Mouse (Mus musculus): ENCODE results near the gene Gss. TPM values are rescaled to one million over a fixed set of nuclear protein-coding genes. Genes with fewer than 3 reads are reported as not detected.

The Gss gene
- polyA plus RNA-seq, 1 experiment from 2014 or later, result 22.0 TPM

GRCm38 (mm10) chr2:155576656-155577055, 16.0 kb downstream of the Gss start:
- WGBS, result 59% methylated on average over 9 of the region's 9 CpGs
- no peak for TF ChIP-seq CTCF (IDR thresholded peaks at IDR 0.05; ENCODE audit: low read depth)
- Histone ChIP-seq H3K9ac (no peak overlapping the region), H3K27ac (ENCODE audit: low read depth) (no peak overlapping the region), H3K36me3 (ENCODE audit: insufficient read depth) (no peaks in the 10 kb centered on the region), H3K27me3 (ENCODE audit: insufficient read depth, low read length) (no peaks in the 10 kb centered on the region), H3K4me2 (no peak overlapping the region), H3K4me1 (ENCODE audit: insufficient read depth) (no peaks in the 10 kb centered on the region), H3K9me3 (ENCODE audit: low read depth, low read length) (no peaks in the 10 kb centered on the region), H3K4me3 (ENCODE audit: low read depth, low read length) (no peak overlapping the region)
- ATAC-seq (ENCODE audit: insufficient read depth) (no peak), DNase-seq (no peak)

- no peaks in the 10 kb centered on the region for H3K27me3 ChIP-seq (ENCODE audit: insufficient read depth, low read length)
- H3K36me3 ChIP-seq (ENCODE audit: insufficient read depth), result no peaks in the 10 kb centered on the region
- ATAC-seq (ENCODE audit: insufficient read depth) (no peak), DNase-seq (no peak)
- H3K4me3 ChIP-seq (ENCODE audit: low read depth, low read length), result no peak overlapping the region
- H3K9ac ChIP-seq, result no peak overlapping the region
- no peak overlapping the region for H3K4me2 ChIP-seq
- no peak for TF ChIP-seq CTCF (IDR thresholded peaks at IDR 0.05; ENCODE audit: low read depth)
- no peaks in the 10 kb centered on the region for H3K4me1 ChIP-seq (ENCODE audit: insufficient read depth)
- H3K27ac ChIP-seq (ENCODE audit: low read depth), result no peak overlapping the region
- no peaks in the 10 kb centered on the region for H3K9me3 ChIP-seq (ENCODE audit: low read depth, low read length)
- 88% methylated on average over 4 of the region's 4 CpGs for WGBS
Measured at GRCm38 (mm10) chr2:155574700-155575099, 17.9 kb downstream of the Gss start.

GRCm38 (mm10) chr2:155573996-155574395, 18.6 kb downstream of the Gss start:
- TF ChIP-seq CTCF (IDR thresholded peaks at IDR 0.05; ENCODE audit: low read depth), result no peak

GRCm38 (mm10) chr2:155573001-155573400, 19.6 kb downstream of the Gss start:
- Histone ChIP-seq H3K9me3 (ENCODE audit: low read depth, low read length) (no peaks in the 10 kb centered on the region), H3K4me2 (no peak overlapping the region), H3K27me3 (ENCODE audit: insufficient read depth, low read length) (no peaks in the 10 kb centered on the region), H3K4me3 (ENCODE audit: low read depth, low read length) (no peak overlapping the region), H3K9ac (no peak overlapping the region), H3K36me3 (ENCODE audit: insufficient read depth) (no peaks in the 10 kb centered on the region), H3K4me1 (ENCODE audit: insufficient read depth) (no peaks in the 10 kb centered on the region), H3K27ac (ENCODE audit: low read depth) (no peak overlapping the region)
- DNase-seq (no peak), ATAC-seq (ENCODE audit: insufficient read depth) (no peak)
- 62% methylated on average over 9 of the region's 9 CpGs for WGBS
- no peak for TF ChIP-seq CTCF (IDR thresholded peaks at IDR 0.05; ENCODE audit: low read depth)

More at GRCm38 (mm10) chr2:155573996-155574395, 18.6 kb downstream of the Gss start:
- no peaks in the 10 kb centered on the region for H3K4me1 ChIP-seq (ENCODE audit: insufficient read depth)
- DNase-seq (no peak), ATAC-seq (ENCODE audit: insufficient read depth) (no peak)
- WGBS, result 86% methylated on average over 7 of the region's 7 CpGs
- H3K27me3 ChIP-seq (ENCODE audit: insufficient read depth, low read length), result no peaks in the 10 kb centered on the region
- no peak overlapping the region for H3K27ac ChIP-seq (ENCODE audit: low read depth)
- no peak overlapping the region for H3K4me2 ChIP-seq
- no peaks in the 10 kb centered on the region for H3K9me3 ChIP-seq (ENCODE audit: low read depth, low read length)
- H3K4me3 ChIP-seq (ENCODE audit: low read depth, low read length), result no peak overlapping the region
- H3K36me3 ChIP-seq (ENCODE audit: insufficient read depth), result no peaks in the 10 kb centered on the region
- H3K9ac ChIP-seq, result no peak overlapping the region

GRCm38 (mm10) chr2:155569223-155569807, 23.3 kb downstream of the Gss start:
- WGBS, result 38% methylated on average over 3 of the region's 3 CpGs
- ATAC-seq (ENCODE audit: insufficient read depth) (no peak), DNase-seq (no peak)
- Histone ChIP-seq H3K9ac (no peak overlapping the region), H3K4me2 (no peak overlapping the region), H3K9me3 (ENCODE audit: low read depth, low read length) (no peaks in the 10 kb centered on the region), H3K27ac (ENCODE audit: low read depth) (no peak overlapping the region), H3K36me3 (ENCODE audit: insufficient read depth) (no peaks in the 10 kb centered on the region), H3K4me1 (ENCODE audit: insufficient read depth) (no peaks in the 10 kb centered on the region), H3K4me3 (ENCODE audit: low read depth, low read length) (no peak overlapping the region), H3K27me3 (ENCODE audit: insufficient read depth, low read length) (no peaks in the 10 kb centered on the region)
- no peak for TF ChIP-seq CTCF (IDR thresholded peaks at IDR 0.05; ENCODE audit: low read depth)

GRCm38 (mm10) chr2:155567751-155568150, 24.9 kb downstream of the Gss start:
- ATAC-seq (ENCODE audit: insufficient read depth) (no peak), DNase-seq (no peak)
- no peak overlapping the region for H3K4me2 ChIP-seq
- no peak overlapping the region for H3K27ac ChIP-seq (ENCODE audit: low read depth)
- 74% methylated on average over 5 of the region's 5 CpGs for WGBS
- no peaks in the 10 kb centered on the region for H3K9me3 ChIP-seq (ENCODE audit: low read depth, low read length)
- H3K4me3 ChIP-seq (ENCODE audit: low read depth, low read length), result no peak overlapping the region
- H3K36me3 ChIP-seq (ENCODE audit: insufficient read depth), result no peaks in the 10 kb centered on the region
- H3K4me1 ChIP-seq (ENCODE audit: insufficient read depth), result no peaks in the 10 kb centered on the region
- no peak for TF ChIP-seq CTCF (IDR thresholded peaks at IDR 0.05; ENCODE audit: low read depth)
- no peaks in the 10 kb centered on the region for H3K27me3 ChIP-seq (ENCODE audit: insufficient read depth, low read length)
- no peak overlapping the region for H3K9ac ChIP-seq

GRCm38 (mm10) chr2:155562934-155563333, 29.7 kb downstream of the Gss start:
- no peaks in the 10 kb centered on the region for H3K36me3 ChIP-seq (ENCODE audit: insufficient read depth)
- H3K4me3 ChIP-seq (ENCODE audit: low read depth, low read length), result no peak overlapping the region
- H3K27me3 ChIP-seq (ENCODE audit: insufficient read depth, low read length), result no peaks in the 10 kb centered on the region
- DNase-seq (no peak), ATAC-seq (ENCODE audit: insufficient read depth) (no peak)
- H3K9ac ChIP-seq, result no peak overlapping the region
- H3K4me1 ChIP-seq (ENCODE audit: insufficient read depth), result no peaks in the 10 kb centered on the region
- H3K27ac ChIP-seq (ENCODE audit: low read depth), result no peak overlapping the region
- no peak overlapping the region for H3K4me2 ChIP-seq
- 80% methylated on average over 4 of the region's 4 CpGs for WGBS
- no peaks in the 10 kb centered on the region for H3K9me3 ChIP-seq (ENCODE audit: low read depth, low read length)
- TF ChIP-seq CTCF (IDR thresholded peaks at IDR 0.05; ENCODE audit: low read depth), result no peak

GRCm38 (mm10) chr2:155562209-155562608, 30.4 kb downstream of the Gss start:
- Histone ChIP-seq H3K36me3 (ENCODE audit: insufficient read depth) (no peaks in the 10 kb centered on the region), H3K27ac (ENCODE audit: low read depth) (no peak overlapping the region), H3K4me1 (ENCODE audit: insufficient read depth) (no peaks in the 10 kb centered on the region), H3K9me3 (ENCODE audit: low read depth, low read length) (no peaks in the 10 kb centered on the region), H3K4me2 (no peak overlapping the region), H3K9ac (no peak overlapping the region), H3K27me3 (ENCODE audit: insufficient read depth, low read length) (no peaks in the 10 kb centered on the region), H3K4me3 (ENCODE audit: low read depth, low read length) (no peak overlapping the region)
- 27% methylated on average over 1 of the region's 1 CpGs for WGBS
- no peak for ATAC-seq (ENCODE audit: insufficient read depth)
- no peak for TF ChIP-seq CTCF (IDR thresholded peaks at IDR 0.05; ENCODE audit: low read depth)
- DNase-seq, result no peak
